Mouse (Mus musculus) forebrain, postnatal 0 days (tissue): Measurements from ENCODE around the gene Eno3. TPM values are rescaled to one million over a fixed set of nuclear protein-coding genes. Genes with fewer than 3 reads are reported as not detected.

Experiments
- ATAC-seq: fragments of 200-750 bp; cut with Nextera tagmentation; 2 replicates; pipeline ENCODE4 v1.8.0; 2017; ENCODE audit warnings: mild to moderate bottlenecking, moderate library complexity
- DNase-seq: peaks from one replicate; pipeline ENCODE4 v3.0.0-alpha.2; 2015
- H3K27ac ChIP-seq: fragments of 300-500 bp; sonication (generic); 2 replicates; pipeline ENCODE4 v1.5.1; 2014; ENCODE audit warnings: low read depth, mild to moderate bottlenecking, antibody characterized with exemption, low read length, moderate library complexity, mixed read lengths
- H3K27me3 ChIP-seq: fragments of 300-500 bp; sonication (generic); 2 replicates; pipeline ENCODE4 v1.6.1; 2014; ENCODE audit warnings: mild to moderate bottlenecking, low read length, mixed read lengths; ENCODE audit not compliant: insufficient read depth
- H3K36me3 ChIP-seq: fragments of 300-500 bp; sonication (generic); 2 replicates; pipeline ENCODE4 v1.6.1; 2014; ENCODE audit warnings: mild to moderate bottlenecking, moderate library complexity; ENCODE audit not compliant: insufficient read depth
- H3K4me1 ChIP-seq: fragments of 300-500 bp; sonication (generic); 2 replicates; pipeline ENCODE4 v1.6.1; 2014; ENCODE audit warnings: antibody characterized with exemption; ENCODE audit not compliant: insufficient read depth
- H3K4me2 ChIP-seq: fragments of 300-500 bp; sonication (generic); 2 replicates; pipeline ENCODE4 v1.6.1; 2014; ENCODE audit warnings: low read depth, mild to moderate bottlenecking, moderate library complexity
- H3K4me3 ChIP-seq: fragments of 300-500 bp; sonication (generic); 2 replicates; pipeline ENCODE4 v1.5.1; 2014; ENCODE audit warnings: low read depth, low read length, mixed read lengths
- H3K9ac ChIP-seq: fragments of 300-500 bp; sonication (generic); 2 replicates; pipeline ENCODE4 v1.6.1; 2014; ENCODE audit warnings: mild to moderate bottlenecking
- H3K9me3 ChIP-seq: fragments of 300-500 bp; sonication (generic); 2 replicates; pipeline ENCODE4 v1.6.1; 2016; ENCODE audit warnings: low read length
- CTCF ChIP-seq: sonication (generic); IDR thresholded peaks from 2 replicates; pipeline ENCODE4 v1.5.1; 2016; ENCODE audit warnings: antibody characterized with exemption, control low read depth, low read depth
- WGBS: fragments of 180-500 bp; shearing (Covaris S2); extraction: QIAGEN DNeasy Blood & Tissue Kit; methylation state at CpG from one replicate; pipeline ENCODE4 v1.1.7; 2014; 5-methylcytosine and 5-hydroxymethylcytosine counted together
- polyA plus RNA-seq: library from polyadenylated mRNA; unstranded; fragments of >200 nt; fragmentation: Nextera tagmentation; extraction: Ambion mirVana; gene quantifications from 2 replicates; pipeline ENCODE4 v1.2.1, GENCODE M21; 2015
- total RNA-seq: library from RNA; depleted of rRNA; stranded (reverse); fragments of >200 nt; gene quantifications from 2 replicates; pipeline ENCODE4 v1.2.3, GENCODE M21; 2014

The Eno3 gene
- total and polyA plus RNA-seq, 2 experiments from 2014 or later: 5.5 to 14.6 TPM

GRCm38 (mm10) chr11:70667271-70668150 is 10.5 kb downstream of the Eno3 start:
- DNase-seq (no peak), ATAC-seq (no peak)
- Histone ChIP-seq H3K4me1 (peaks cover 9% of the 10 kb centered on the region; the same call in 1 of the 2 replicates), H3K9me3 (no peaks in the 10 kb centered on the region), H3K27ac (peak overlapping the region; percentile 78; the same call in 1 of the 2 replicates), H3K36me3 (peaks cover 36% of the 10 kb centered on the region), H3K4me2 (peak overlapping the region; percentile 90), H3K4me3 (peak overlapping the region; percentile 70), H3K27me3 (no peaks in the 10 kb centered on the region), H3K9ac (peak overlapping the region; percentile 50; the same call in 1 of the 2 replicates)
- TF ChIP-seq CTCF: no peak
- WGBS: 71% methylated on average over 14 of the region's 14 CpGs

GRCm38 (mm10) chr11:70668335-70668770 is 11.4 kb downstream of the Eno3 start:
- Histone ChIP-seq H3K9ac (peak overlapping the region; percentile 50), H3K4me3 (peak overlapping the region; percentile 70), H3K27ac (peak overlapping the region; percentile 78), H3K4me1 (peaks cover 9% of the 10 kb centered on the region; the same call in 1 of the 2 replicates), H3K27me3 (no peaks in the 10 kb centered on the region), H3K4me2 (peak overlapping the region; percentile 90), H3K9me3 (no peaks in the 10 kb centered on the region), H3K36me3 (peaks cover 28% of the 10 kb centered on the region)
- TF ChIP-seq CTCF: no peak
- under 1% methylated on average over 15 of the region's 15 CpGs for WGBS
- DNase-seq: no peak
- no peak for ATAC-seq

GRCm38 (mm10) chr11:70668771-70669505 is 11.9 kb downstream of the Eno3 start, which contains the start of gene Spag7:
Gene Spag7 (minus strand): TSS chr11:70669416.
- Histone ChIP-seq H3K4me2 (peak within 1 kb of the TSS; percentile 90), H3K27ac (peak within 1 kb of the TSS; percentile 97), H3K9me3 (no peaks in the 10 kb centered on the region), H3K4me3 (peak within 1 kb of the TSS; percentile 70), H3K4me1 (peaks cover 9% of the 10 kb centered on the region; the same call in 1 of the 2 replicates), H3K36me3 (peaks cover 27% of the 10 kb centered on the region), H3K9ac (peak within 1 kb of the TSS; percentile 80), H3K27me3 (no peaks in the 10 kb centered on the region)
- peak; percentile 96 for ATAC-seq
- no peak for TF ChIP-seq CTCF
- under 1% methylated on average over 44 of the region's 44 CpGs for WGBS
- peak; percentile 99 for DNase-seq

GRCm38 (mm10) chr11:70669582-70670345 is 12.8 kb downstream of the Eno3 start:
- Histone ChIP-seq H3K9ac (peak overlapping the region; percentile 80), H3K4me3 (peak overlapping the region; percentile 70), H3K9me3 (no peaks in the 10 kb centered on the region), H3K27me3 (no peaks in the 10 kb centered on the region), H3K4me2 (peak overlapping the region; percentile 87), H3K27ac (peak overlapping the region; percentile 97), H3K4me1 (peaks cover 9% of the 10 kb centered on the region; the same call in 1 of the 2 replicates), H3K36me3 (peaks cover 26% of the 10 kb centered on the region)
- 4% methylated on average over 31 of the region's 31 CpGs for WGBS
- ATAC-seq (peak; percentile 12), DNase-seq (peak; percentile 79)
- TF ChIP-seq CTCF: peak; percentile 63

GRCm38 (mm10) chr11:70670483-70670882 is 13.5 kb downstream of the Eno3 start:
- H3K4me1 ChIP-seq: peaks cover 9% of the 10 kb centered on the region; the same call in 1 of the 2 replicates
- peak overlapping the region; percentile 97 for H3K27ac ChIP-seq
- no peaks in the 10 kb centered on the region for H3K27me3 ChIP-seq
- TF ChIP-seq CTCF: no peak
- WGBS: 35% methylated on average over 14 of the region's 14 CpGs
- H3K9me3 ChIP-seq: no peaks in the 10 kb centered on the region
- H3K4me3 ChIP-seq: peak overlapping the region; percentile 70
- no peak for ATAC-seq
- peak overlapping the region; percentile 87 for H3K4me2 ChIP-seq
- DNase-seq: no peak
- H3K9ac ChIP-seq: peak overlapping the region; percentile 80
- peaks cover 27% of the 10 kb centered on the region for H3K36me3 ChIP-seq
